Mouse (Mus musculus) heart, postnatal 4 days (tissue): ENCODE data around the gene Popdc3. TPM values are rescaled to one million over a fixed set of nuclear protein-coding genes. Genes with fewer than 3 reads are reported as not detected.
A peak's percentile ranks its signal among the peaks of the same experiment; 100 is the strongest.
"Not testable (repeated sequence)": the region's sequence is repeated elsewhere in the genome, so short reads cannot be mapped to it uniquely, and the experiment has no call there.

Source experiments
- DNase-seq: peaks from one replicate; pipeline ENCODE4 v3.0.0; 2021
- total RNA-seq, 2 experiments: library from RNA; stranded (reverse); gene quantifications; 2 replicates each; pipeline ENCODE4 v1.2.3; 2021

The Popdc3 gene
- total RNA-seq, 2 experiments from 2014 or later, result 35.3 to 39.5 TPM

GRCm38 (mm10) chr10:45204582-45204981 lies 26.7 kb downstream of the Popdc3 start:
- no peak for DNase-seq

DNA sequence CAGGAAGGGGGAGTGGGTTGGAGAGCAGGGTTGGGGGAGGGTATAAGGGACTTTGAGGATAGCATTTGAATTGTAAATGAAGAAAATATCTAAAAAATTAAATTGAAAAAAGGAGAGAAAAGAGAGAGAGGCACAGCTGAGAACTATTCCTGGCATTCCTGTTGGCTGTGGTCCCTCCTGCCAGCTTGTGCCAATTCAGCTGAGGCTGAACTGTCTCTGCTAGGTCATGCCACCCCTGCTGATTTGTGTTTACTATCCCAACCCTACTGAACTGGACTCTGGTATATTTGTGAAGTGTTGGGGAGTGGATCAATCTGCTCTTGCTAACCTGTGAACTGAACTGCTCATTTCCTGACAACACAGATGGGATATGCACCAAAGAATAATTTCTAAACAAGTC lies 32.3 kb downstream of the Popdc3 start:
- DNase-seq, result no peak

DNA sequence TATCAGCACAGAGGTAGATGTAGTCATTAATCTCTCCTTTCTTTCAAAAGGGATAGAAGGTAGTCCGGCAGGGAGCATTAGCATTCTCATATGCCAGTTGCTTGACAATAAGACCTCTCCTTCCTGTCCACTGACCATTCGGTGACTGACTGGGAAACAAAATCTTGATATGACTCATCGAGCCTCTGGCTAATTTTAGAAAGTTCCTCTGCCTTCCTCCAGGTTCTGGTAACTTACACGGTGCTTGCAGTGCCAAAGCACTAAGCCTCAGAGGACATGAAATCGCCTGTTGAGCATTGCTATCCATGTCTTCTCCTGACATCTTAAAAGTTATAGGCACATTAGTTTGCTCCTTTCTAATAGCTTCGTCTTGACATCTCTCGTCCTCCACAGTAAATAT lies 38.8 kb downstream of the Popdc3 start:
- no peak for DNase-seq

DNA sequence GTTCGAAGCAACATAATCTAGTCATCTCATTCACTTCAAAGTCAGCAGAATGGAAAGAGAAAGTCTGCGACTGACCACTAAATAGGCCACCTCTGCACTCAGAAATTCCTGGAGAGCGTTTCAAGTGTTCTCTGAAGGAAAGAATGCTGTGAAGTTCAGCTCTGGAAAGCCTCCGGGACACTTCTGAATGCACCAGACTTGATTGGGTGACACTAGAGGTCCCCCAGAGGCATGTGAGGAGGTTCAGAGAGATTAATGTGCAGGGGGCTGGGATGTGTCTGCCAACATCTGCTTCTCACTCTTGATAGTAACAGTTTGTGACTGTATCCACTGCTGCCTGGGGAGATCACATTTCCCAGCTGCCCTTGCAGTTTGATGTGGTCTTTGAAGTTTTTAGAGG lies 52.1 kb downstream of the Popdc3 start:
- DNase-seq, result peak; percentile 69

DNA sequence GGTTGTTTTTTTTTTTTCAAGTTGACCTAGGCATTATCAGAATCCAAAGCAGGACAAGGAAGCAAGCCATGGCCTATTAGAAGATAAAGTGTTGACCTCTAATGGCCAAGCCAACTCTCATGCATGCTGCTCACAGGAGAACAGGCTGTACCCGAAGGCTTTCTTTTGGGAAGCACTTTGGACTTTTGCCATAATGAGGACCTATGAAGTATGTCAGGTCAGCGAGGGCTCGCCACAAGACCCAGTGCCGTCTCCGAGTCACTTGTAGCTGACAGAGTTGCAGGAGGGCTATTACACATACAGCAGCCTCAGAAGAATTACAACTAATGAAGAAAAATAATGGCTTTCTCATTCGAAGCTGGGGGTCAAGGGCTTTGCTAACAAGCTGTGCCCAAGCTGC lies 55.5 kb downstream of the Popdc3 start:
- DNase-seq, result no peak

- no peak for DNase-seq
Observed at GRCm38 (mm10) chr10:45236304-45236703, 58.4 kb downstream of the Popdc3 start.

GRCm38 (mm10) chr10:45237492-45237891 lies 59.6 kb downstream of the Popdc3 start:
- DNase-seq, result no peak

DNA sequence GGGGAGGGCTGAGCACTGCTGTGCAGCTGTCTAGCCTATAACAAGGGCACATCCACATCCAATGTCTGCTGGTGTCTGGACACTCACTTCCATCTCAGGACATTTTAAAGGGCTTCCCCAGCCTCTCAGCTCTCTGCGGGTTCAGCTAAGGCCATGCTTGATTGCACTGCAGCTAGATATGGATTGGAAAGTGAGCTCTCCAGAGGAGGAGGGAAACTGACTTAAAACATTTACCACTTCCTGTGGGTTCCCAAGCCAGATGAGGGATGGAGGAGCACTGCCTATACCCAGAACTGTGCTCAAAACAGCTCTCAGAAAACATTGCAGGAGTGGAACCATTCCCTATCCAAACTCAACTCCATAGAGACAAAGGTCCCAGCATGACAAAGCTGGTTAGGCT lies 82.6 kb downstream of the Popdc3 start:
- no peak for DNase-seq

GRCm38 (mm10) chr10:45262126-45262525 lies 84.2 kb downstream of the Popdc3 start:
- DNase-seq, result no peak

DNA sequence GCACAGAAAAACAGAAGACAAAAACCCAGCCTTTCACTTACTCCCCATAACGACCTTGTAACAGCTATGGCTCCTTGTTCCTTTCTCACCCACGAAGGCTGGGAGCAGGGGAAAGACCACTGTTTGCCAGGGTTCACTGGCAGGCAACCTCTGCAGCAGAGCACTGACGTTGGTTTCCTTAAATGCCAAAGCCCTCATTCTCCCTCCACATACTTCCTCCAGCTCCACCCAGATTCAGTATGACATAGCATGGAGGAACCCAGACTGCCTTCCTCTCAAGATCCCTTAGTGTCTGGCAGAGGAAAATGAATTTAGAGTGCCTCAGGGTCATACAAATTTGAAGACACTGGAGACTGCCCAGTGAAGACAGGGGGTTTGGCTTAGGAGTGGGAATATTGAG lies 98.6 kb downstream of the Popdc3 start:
- no peak for DNase-seq

GRCm38 (mm10) chr10:45276995-45277394 lies 99.1 kb downstream of the Popdc3 start:
- DNase-seq, result no peak

DNA sequence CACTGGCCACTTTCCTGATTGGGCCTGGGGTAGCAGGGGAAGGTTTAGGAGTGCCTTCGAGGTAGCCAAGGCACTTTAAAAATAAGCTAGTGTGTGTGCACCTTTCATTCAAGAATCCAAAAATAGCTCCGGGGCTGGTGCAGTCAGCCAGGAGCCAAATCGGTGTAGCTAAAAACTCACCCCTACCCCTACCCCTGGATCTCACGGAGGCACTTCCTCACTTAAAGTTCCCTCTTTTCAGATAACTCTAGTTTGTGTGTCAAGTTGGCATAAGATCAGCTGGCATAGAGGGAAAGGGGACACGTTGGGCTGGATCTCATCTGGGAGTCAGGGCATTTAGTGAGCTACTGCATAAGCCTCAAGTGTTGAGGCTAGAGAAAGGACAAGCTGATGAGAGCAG lies 107.8 kb downstream of the Popdc3 start:
- peak; percentile 36 for DNase-seq

DNA sequence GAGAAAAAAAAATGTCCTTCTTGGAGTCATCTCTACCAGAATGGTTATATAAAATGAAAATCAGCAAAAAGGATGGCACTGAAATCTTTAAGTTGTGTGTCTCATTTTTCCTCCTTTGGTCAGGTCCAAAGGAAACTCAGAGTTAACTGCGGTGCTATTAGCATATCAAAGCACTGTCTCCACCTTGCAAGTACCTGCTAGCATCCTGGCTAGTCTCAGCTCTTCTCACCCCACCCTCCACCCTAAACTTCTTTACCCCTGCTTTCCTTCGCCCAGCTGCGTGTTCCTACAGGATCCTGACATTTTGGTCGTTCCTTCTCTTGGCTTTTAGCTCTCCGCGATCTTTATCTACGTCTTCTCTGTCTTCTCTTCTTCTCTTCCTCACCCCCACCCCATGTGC lies 110.5 kb downstream of the Popdc3 start:
- DNase-seq, result no peak

DNA sequence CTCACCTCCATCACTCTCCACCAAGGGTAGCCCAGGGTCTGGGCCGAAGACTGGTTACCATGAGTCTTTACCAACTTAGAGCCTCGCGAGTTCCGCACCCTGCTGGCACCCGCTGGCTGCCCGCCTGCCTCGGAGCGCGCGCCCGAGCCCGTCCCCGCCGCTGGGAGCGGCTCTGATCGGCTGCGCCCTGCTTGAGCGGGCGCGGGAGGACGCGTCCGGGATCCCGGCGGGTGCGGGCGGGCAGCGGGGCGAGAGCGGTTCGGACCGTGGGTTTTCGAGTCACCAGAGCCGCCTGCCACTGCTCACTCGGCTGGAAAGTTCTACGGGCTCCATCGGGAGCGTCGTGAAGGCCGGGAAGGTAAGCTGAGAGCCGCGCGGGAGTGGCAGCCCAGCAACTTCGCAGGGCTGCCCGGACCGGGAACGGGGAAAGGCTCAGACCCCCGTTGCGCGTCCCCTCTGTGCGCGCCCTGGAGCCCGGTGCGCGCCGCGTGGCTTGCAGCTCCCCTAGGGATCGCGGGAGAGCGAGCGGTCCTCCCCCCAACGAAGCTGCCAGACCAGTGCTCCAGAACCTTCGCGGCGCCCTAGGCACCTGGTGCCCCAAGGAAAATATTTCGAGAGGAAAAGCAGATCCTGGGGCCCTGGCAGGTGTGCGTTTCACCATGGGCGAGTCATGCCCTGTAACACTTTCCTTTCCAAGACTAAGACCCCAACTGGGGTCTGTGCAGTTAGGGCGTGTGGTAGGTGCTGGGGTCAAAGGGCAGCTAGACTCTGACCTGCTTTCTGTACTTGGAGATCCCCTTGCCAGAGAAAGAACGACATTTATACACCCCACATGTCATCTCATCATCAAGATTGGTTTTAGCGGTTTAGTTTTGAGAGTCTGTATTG lies 111.6 kb downstream of the Popdc3 start:
- DNase-seq, result peak; percentile 72

DNA sequence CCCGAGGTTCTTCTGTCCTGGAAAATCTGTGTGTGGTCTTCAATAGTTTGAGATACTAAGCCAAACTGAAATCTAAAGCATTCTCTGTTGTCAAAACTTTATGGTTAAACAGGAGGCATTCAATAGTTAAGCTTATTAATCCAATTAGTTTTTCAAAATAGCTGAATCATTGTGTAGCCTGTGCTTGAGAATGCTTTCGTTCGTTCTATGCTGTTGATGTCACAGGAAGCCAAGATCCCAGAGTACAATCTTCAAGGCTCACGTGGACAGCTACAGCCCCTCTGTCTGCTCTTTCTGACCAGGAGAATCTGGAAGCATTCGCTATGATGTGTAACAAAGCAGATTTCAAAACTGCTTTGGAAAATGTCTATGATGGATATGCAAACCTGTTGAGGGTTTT lies 112.7 kb downstream of the Popdc3 start:
- DNase-seq, result no peak

GRCm38 (mm10) chr10:45292159-45292558 lies 114.3 kb downstream of the Popdc3 start:
- DNase-seq, result not testable (repeated sequence)

GRCm38 (mm10) chr10:45295093-45295492 lies 117.2 kb downstream of the Popdc3 start:
- DNase-seq, result no peak

- no peak for DNase-seq
Observed at GRCm38 (mm10) chr10:45298503-45298902, 120.6 kb downstream of the Popdc3 start.

GRCm38 (mm10) chr10:45299509-45299908 lies 121.6 kb downstream of the Popdc3 start:
- DNase-seq, result no peak

- DNase-seq, result no peak
Observed at GRCm38 (mm10) chr10:45303315-45304036, 125.6 kb downstream of the Popdc3 start.

DNA sequence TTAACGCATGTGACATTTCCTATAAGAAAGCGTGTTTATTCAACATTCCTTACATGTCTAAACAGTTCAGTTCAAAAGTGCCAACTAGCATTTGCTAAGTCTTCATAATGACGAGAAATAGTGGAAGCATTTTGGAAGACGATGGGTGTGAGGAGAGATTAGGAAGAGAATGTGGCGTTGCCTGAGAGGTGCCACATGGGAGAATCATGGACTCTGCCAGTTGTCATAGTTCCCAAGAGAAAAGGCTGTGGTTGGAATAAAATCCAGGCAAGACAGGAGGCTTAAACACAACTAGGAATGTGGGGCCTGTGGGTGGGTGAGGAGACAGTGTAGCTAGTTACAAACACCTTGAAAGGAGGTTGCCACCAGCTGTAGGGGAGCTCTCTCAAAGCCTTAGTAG lies 127.3 kb downstream of the Popdc3 start:
- no peak for DNase-seq

- no peak for DNase-seq
Observed at GRCm38 (mm10) chr10:45311129-45311528, 133.2 kb downstream of the Popdc3 start.

GRCm38 (mm10) chr10:45311624-45312023 lies 133.7 kb downstream of the Popdc3 start:
- no peak for DNase-seq

- DNase-seq, result no peak
Observed at GRCm38 (mm10) chr10:45314865-45315264, 137.0 kb downstream of the Popdc3 start.
